Mouse (Mus musculus) erythroblast, embryonic 14.5 days (primary cell): ENCODE measurements at regions not wholly inside any gene's neighbourhood (a gene's known extent, or its start where the extent isn't known, plus 50 kb on each side); places are given as distances from the start of the nearest gene placed in this dataset.

ENCODE experiments used
- GATA1 ChIP-seq: IDR thresholded peaks from 2 replicates; pipeline ENCODE4 v1.6.1; 2012; ENCODE audit warnings: low read length, inconsistent platforms, mixed read lengths
- TAL1 ChIP-seq: IDR thresholded peaks from 3 replicates; pipeline ENCODE4 v1.6.1; 2012; ENCODE audit warnings: low read length, inconsistent platforms, mixed read lengths

DNA sequence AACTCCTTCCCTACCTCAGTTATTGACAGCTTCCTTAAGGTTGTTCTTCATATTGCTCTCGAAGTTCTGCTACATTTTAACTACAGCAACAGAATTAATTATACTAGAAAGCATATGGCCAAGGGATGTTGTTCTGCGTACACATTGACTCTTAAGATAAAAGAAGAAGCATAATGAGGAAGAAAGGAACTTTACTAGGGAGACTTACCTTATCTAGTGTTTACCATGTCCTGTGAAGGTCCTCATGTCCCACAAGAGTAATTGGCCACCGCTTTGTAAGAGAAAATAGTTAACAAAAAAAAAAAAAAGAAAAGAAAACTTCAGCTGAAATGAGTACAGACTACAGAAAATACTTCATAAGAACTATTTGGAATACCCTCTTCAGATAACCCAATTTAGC, 513.9 kb upstream of the Tusc1 start:
- TF ChIP-seq GATA1 (no peak), TAL1 (no peak)
